Mouse (Mus musculus) layer of hippocampus, postnatal 10 days (tissue): Measurements from ENCODE around the gene Mpz. TPM values are rescaled to one million over a fixed set of nuclear protein-coding genes. Genes with fewer than 3 reads are reported as not detected.
"Not testable (repeated sequence)": the region's sequence is repeated elsewhere in the genome, so short reads cannot be mapped to it uniquely, and the experiment has no call there.

Experiments
- DNase-seq, 2 experiments: peaks; one replicate each; pipeline ENCODE4 v3.0.0; 2021; ENCODE audit warnings: low spot score in 2 of 2
- total RNA-seq, 2 experiments: library from RNA; stranded (reverse); gene quantifications; 2 replicates each; pipeline ENCODE4 v1.2.3; 2021

Mpz gene
- total RNA-seq, 2 experiments from 2014 or later = not detected

- DNase-seq = peak in 1 of 2 experiments; percentile 20
These were observed 21.3 kb upstream of the Mpz start for GRCm38 (mm10) chr1:171129251-171129650.

- DNase-seq = no peak
These were observed 19.5 kb upstream of the Mpz start for GRCm38 (mm10) chr1:171130971-171131370.

- DNase-seq = no peak
These were observed 14.9 kb upstream of the Mpz start for GRCm38 (mm10) chr1:171135600-171135999.

GRCm38 (mm10) chr1:171137486-171138155, 12.9 kb upstream of the Mpz start:
- DNase-seq = not testable (repeated sequence)

- DNase-seq = not testable (repeated sequence)
These were observed 7.5 kb upstream of the Mpz start for GRCm38 (mm10) chr1:171142981-171143380.

- peak; percentile 19 to 37 for DNase-seq
These were observed 404 bp downstream of the Mpz start for GRCm38 (mm10) chr1:171150838-171151391.

GRCm38 (mm10) chr1:171151966-171152365, 1.5 kb downstream of the Mpz start:
- DNase-seq = no peak

GRCm38 (mm10) chr1:171156644-171157043, 6.1 kb downstream of the Mpz start:
- DNase-seq = no peak

GRCm38 (mm10) chr1:171157965-171158364, 7.5 kb downstream of the Mpz start:
- no peak for DNase-seq

- DNase-seq = no peak
These were observed 9.0 kb downstream of the Mpz start for GRCm38 (mm10) chr1:171159485-171159975.

GRCm38 (mm10) chr1:171162526-171162925, 12.0 kb downstream of the Mpz start:
- DNase-seq = no peak

GRCm38 (mm10) chr1:171164258-171164657, 13.7 kb downstream of the Mpz start:
- no peak for DNase-seq

- DNase-seq = no peak
These were observed 15.3 kb downstream of the Mpz start for GRCm38 (mm10) chr1:171165629-171166345.

- no peak for DNase-seq
These were observed 18.4 kb downstream of the Mpz start for GRCm38 (mm10) chr1:171168906-171169305.

- DNase-seq = no peak
These were observed 19.4 kb downstream of the Mpz start for GRCm38 (mm10) chr1:171169913-171170312.

- DNase-seq = no peak
These were observed 20.6 kb downstream of the Mpz start for GRCm38 (mm10) chr1:171171138-171171537.

- no peak for DNase-seq
These were observed 22.3 kb downstream of the Mpz start for GRCm38 (mm10) chr1:171172779-171173178.

- DNase-seq = no peak
These were observed 29.1 kb downstream of the Mpz start for GRCm38 (mm10) chr1:171179487-171180171.

GRCm38 (mm10) chr1:171183025-171183424, 32.5 kb downstream of the Mpz start:
- DNase-seq = no peak

GRCm38 (mm10) chr1:171183620-171184019, 33.1 kb downstream of the Mpz start:
- DNase-seq = no peak

GRCm38 (mm10) chr1:171184314-171184713, 33.8 kb downstream of the Mpz start:
- DNase-seq = no peak

- DNase-seq = no peak
These were observed 35.1 kb downstream of the Mpz start for GRCm38 (mm10) chr1:171185655-171186054.
